Mouse (Mus musculus) embryo, embryonic 11 days (tissue): ENCODE results near the gene Tspan7.

Experiments used
- DNase-seq: peaks from one replicate; pipeline ENCODE4 v3.0.0-alpha.2; 2015

Gene Tspan7

DNA sequence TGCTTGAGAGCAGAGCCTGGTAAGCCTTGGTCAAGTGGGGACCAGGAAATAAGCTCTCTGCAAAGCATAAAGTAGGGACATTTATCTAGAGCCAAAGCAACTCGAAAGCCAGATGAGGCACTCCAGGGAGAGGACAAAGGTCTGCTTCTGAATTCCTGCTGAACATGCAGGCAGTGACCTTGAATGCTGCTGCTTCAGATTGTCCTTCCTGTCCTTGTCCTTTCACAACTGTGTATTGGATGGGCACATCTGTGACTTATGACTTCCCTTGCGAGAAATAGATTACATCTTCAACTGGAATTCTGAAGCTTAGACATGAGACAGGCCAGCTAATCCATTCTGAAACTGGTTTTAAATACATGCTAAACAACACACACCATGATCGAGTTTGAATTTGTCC lies 71.9 kb downstream of the Tspan7 start:
- DNase-seq = no peak

DNA sequence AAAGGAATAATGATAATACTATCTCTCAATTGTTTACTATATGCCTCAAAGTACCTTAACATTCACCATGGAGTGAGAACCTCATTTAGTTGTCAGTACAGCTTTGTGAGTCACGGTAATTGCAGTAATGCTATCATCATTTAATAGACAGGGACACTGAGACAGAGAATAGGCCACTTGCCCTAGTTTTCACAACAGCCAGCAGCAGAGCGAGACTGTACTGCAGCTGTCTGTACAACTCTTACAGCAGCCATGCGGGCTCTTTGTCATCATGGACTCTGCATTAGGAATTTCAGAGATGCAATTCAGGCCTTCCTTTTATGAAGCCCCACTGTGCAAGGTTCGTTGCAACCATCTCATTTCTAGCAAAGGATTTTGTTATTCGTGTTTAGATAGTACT lies 72.6 kb downstream of the Tspan7 start:
- DNase-seq = no peak

DNA sequence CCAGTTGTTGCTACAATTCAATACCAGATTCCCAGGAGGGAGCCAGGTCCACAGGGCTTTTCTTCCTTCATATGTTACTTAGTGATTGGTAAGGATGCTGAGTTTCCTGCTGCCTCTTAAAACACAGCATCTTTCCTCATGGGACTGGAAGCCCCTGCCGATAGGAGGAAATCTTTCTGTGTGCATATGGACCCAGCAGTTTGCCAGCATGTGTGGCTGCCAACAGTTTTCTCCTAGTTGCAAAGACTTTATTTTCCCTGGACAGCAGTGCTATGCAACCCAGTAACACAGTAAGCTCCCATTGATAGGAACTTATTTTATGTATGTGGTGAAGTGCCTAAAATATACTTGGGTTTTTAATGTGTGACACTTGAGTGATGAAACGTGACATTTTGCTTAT lies 73.7 kb downstream of the Tspan7 start:
- no peak for DNase-seq

DNA sequence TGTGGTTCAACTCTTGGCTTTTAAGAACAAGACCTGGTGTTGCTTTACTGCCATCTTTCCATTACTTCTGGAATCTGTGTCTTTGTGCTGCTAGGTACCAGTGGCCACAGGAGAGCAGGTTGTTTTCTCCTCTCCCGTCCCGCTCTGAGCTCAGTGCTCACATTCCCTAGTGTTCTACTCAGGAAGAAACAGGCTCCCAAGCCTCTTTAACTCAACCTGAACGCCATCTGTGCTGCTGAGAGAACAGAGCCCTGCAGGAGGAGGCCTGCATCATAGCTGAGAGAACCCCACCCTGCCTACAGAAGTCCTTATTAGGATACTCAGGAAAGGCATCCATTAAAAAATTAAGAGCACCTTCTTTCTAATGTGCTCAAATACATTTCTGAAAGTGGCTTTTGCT lies 80.9 kb downstream of the Tspan7 start:
- DNase-seq = no peak

DNA sequence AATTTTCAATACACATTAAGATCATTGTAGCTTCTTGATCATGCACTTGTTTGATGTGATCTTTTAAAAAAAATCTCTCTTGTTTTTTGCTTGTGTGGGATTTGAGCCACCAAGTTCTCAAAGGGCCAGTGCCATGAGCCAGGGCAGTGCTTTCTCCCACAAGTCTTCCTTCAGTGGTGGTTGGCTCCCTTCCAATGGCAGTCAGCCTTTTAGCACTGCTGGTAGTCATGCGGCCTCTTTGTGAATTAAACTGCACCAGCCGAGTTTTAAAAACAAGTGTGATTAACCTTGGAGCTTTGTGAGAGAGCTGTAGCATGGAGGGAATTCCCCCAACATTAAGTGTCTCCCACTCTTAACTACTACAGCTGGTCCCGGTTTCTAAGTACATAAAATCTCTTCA lies 89.6 kb downstream of the Tspan7 start:
- no peak for DNase-seq

DNA sequence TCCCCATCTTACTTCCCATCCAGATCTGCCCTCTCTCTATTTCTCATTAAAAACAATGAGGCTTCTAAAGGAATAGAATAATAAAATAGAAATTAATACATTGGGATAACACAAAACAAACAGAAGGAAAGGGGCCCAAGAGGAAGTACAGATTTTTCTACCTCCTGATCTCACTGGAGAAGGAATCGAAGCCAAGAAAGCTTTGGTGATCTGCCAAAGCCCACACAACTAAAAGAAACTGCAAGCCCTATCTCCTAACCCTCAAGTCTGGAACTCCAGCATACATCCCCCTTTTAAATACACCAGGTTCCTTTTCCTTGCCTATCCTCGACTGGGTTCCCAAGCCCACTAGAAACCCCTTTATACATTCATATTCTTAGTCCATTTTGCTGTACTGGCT lies 90.4 kb downstream of the Tspan7 start:
- no peak for DNase-seq

DNA sequence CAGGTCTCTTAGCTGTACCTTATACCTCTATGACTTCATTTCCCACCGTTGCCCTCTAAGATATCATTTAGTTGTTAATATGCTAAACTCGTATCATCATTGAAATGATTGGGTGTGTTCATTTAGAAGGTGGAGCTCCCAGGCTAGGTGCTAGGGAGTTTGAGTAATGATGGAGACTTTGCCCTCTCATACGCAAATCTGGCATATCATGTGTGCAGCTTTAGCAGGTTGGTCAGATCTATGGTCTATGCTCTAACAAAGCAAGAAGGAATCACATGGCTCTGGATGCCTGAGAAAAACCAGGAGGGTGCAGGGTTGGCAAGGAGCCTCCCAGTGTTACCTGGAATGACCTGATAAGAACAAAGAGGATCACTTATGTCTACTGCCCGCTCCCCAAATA lies 91.4 kb downstream of the Tspan7 start:
- DNase-seq = no peak

DNA sequence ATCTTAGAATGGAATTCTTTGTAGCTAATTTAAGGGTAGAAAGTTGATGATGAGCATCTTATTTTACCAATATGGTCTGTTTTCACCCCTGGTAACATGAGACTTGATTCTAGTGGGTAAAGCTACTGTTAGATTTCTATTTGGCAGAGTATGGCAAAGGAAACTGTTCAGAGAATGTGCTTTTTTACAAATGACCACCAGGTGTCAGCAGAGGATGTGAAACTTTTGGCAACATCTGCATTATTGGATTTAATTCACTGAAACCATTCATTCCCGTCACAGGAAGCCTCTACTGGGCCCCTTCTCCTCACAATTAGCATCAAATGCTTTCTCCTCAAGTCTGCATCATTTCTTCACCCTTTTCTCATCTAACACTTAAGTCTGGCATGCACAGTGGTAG lies 92.4 kb downstream of the Tspan7 start:
- peak; percentile 36 for DNase-seq

DNA sequence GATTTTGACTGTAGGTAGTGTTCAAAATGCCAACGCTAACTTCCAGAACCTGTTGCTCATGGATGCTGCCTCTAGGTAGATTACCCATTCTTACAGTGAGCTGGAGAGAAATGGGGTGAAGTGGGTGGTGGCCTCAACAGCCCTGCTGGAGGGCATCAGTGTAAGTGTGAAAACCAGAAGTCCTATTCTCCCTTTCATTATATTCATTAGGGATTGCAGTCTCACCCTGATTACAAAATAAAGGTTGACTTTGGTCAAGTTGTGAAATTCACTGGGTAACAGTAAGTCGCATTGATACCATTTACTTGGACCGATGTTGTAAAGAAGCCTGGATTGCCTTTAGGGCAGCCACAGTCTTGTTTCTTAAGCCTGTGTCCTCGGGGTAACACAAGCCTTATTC lies 97.8 kb downstream of the Tspan7 start:
- no peak for DNase-seq

DNA sequence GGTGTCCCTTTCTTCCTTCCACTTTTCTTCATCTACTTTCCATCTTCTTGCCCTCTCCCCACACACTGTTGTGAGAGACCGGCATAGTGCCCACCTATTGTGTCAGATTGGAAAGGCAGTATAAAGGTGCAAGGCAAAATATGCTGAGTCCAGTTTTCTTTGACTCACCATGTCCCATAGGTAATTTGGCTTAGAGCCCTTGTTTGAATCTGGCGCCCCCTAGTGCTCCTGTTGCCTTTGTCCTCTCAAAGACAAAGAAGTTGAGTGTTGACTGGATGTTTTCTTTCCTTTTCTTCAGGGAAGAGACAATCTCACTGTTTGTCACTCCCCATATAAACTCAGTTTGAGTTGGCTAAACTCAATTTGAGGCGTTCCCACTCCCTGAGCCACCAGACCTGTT lies 107.3 kb downstream of the Tspan7 start:
- peak; percentile 8 for DNase-seq

DNA sequence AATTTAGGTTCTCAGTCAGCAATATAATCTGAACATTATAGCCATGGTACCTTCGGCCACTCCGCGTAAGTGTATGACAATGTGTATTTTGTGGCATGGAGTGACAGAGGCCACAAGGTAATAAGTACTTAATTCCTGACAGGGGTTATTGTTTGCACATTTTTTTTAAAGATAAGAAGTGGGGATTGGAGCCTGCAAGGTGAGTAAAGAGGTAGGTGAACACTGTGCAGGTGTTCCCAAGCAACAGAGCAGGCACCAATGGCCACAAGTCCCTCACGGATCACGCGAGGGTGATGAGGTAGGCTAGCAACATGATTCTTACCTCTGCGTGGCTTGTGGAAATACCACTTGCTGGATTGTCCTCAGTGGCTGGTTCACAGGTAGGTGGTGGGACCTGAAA lies 108.6 kb downstream of the Tspan7 start:
- no peak for DNase-seq

DNA sequence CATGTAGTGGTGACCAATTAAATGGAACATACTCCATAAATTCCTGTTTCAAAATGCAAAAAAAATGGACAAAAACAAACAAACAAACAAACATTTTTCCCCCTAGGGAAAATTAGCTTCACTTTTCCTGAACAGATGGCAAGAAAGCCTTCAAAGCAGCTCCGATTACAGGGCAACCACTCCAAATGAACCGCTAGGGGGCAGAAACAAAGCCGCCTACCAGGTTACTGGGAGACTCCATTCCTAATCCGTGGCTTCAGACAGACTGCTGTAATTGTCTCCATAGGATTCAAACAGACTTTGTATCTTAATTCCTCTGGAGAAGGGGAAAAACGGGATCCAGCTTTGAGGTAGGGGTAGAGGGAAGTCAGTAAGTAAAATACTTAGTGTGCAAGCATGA lies 132.2 kb downstream of the Tspan7 start:
- peak; percentile 63 for DNase-seq

DNA sequence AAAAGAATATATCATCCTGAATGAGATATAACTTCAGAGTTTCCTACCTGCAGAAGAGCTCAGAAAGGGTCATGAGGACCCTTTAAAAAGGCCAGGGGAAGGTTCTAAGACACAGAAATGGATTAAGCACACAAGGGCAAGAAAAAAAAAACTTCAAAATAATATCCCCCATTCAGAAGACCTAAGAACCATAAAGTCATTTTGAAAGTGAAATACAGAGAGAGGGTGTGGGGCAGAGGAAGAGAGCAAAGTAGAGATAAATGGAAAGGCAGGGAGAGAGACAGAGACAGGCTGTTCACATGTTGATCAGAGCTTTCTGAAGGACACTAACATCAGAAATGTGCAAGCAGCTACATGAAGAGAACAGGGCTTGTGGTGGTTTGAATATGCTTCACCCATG lies 156.1 kb downstream of the Tspan7 start:
- no peak for DNase-seq
